Mouse (Mus musculus) heart, postnatal 0 days (tissue): ENCODE measurements around the gene Agap1.

Experiments used
- CTCF ChIP-seq: IDR thresholded peaks from 2 replicates; pipeline ENCODE4 v1.5.1; 2016; ENCODE audit warnings: antibody characterized with exemption, control low read depth, low read depth
- EP300 ChIP-seq: IDR thresholded peaks from 2 replicates; pipeline ENCODE4 v1.6.1; 2016; ENCODE audit warnings: antibody characterized with exemption, low read depth

DNA sequence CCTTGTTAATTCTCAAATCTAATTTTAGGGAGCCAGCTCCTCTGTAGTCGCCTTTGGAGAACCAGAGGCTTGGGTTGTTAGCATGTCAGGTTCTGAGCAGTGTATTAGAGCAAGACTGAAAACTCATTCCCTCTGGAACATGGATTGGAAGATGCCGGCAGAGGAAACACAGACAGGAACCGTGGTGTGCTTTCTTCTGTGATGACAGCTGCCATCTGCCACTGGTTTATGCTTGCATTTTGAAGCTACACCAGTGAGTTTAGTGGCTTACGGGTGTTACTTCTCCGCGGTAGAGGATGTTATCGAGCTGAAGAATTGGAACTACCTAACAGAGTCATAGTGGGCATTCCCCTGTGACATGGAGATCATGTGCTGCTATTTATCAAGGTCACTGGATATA lies 136.4 kb downstream of the Agap1 start:
- TF ChIP-seq EP300, result no peak
- TF ChIP-seq CTCF, result no peak
